Mouse (Mus musculus): ENCODE measurements around the gene Stac2.

Gene Stac2

GRCm38 (mm10) chr11:98021565-98022252, 31.6 kb downstream of the Stac2 start:
- no peak for DNase-seq (ENCODE audit: low read depth, low spot score)

GRCm38 (mm10) chr11:98021118-98021517, 32.1 kb downstream of the Stac2 start:
- no peak for DNase-seq (ENCODE audit: low read depth, low spot score)

GRCm38 (mm10) chr11:98020710-98021109, 32.6 kb downstream of the Stac2 start:
- DNase-seq (ENCODE audit: low read depth, low spot score), result no peak

GRCm38 (mm10) chr11:98019883-98020610, 33.2 kb downstream of the Stac2 start:
- DNase-seq (ENCODE audit: low read depth, low spot score), result no peak

- no peak for DNase-seq (ENCODE audit: low read depth, low spot score)
Measured at GRCm38 (mm10) chr11:98018858-98019641, 34.2 kb downstream of the Stac2 start.

- DNase-seq (ENCODE audit: low read depth, low spot score), result peak; percentile 81
Measured at GRCm38 (mm10) chr11:98018222-98018621, 35.0 kb downstream of the Stac2 start.

GRCm38 (mm10) chr11:98016824-98017223, 36.4 kb downstream of the Stac2 start:
- peak; percentile 92 for DNase-seq (ENCODE audit: low read depth, low spot score)

- DNase-seq (ENCODE audit: low read depth, low spot score), result no peak
Measured at GRCm38 (mm10) chr11:98016177-98016576, 37.1 kb downstream of the Stac2 start.

GRCm38 (mm10) chr11:98012831-98013230, 40.4 kb downstream of the Stac2 start:
- DNase-seq (ENCODE audit: low read depth, low spot score), result no peak

GRCm38 (mm10) chr11:98011716-98012115, 41.5 kb downstream of the Stac2 start:
- DNase-seq (ENCODE audit: low read depth, low spot score), result no peak

GRCm38 (mm10) chr11:98008087-98008486, 45.2 kb downstream of the Stac2 start:
- DNase-seq (ENCODE audit: low read depth, low spot score), result no peak

- peak; percentile 78 for DNase-seq (ENCODE audit: low read depth, low spot score)
Measured at GRCm38 (mm10) chr11:98005686-98006085, 47.6 kb downstream of the Stac2 start.

GRCm38 (mm10) chr11:98005076-98005475, 48.2 kb downstream of the Stac2 start:
- DNase-seq (ENCODE audit: low read depth, low spot score), result peak; percentile 70

- no peak for DNase-seq (ENCODE audit: low read depth, low spot score)
Measured at GRCm38 (mm10) chr11:98004161-98004560, 49.1 kb downstream of the Stac2 start.

GRCm38 (mm10) chr11:98003171-98003671, 50.0 kb downstream of the Stac2 start:
- no peak for DNase-seq (ENCODE audit: low read depth, low spot score)

- no peak for DNase-seq (ENCODE audit: low read depth, low spot score)
Measured at GRCm38 (mm10) chr11:98002627-98003026, 50.6 kb downstream of the Stac2 start.

GRCm38 (mm10) chr11:98001986-98002385, 51.3 kb downstream of the Stac2 start:
- no peak for DNase-seq (ENCODE audit: low read depth, low spot score)

- DNase-seq (ENCODE audit: low read depth, low spot score), result no peak
Measured at GRCm38 (mm10) chr11:98001351-98001824, 51.9 kb downstream of the Stac2 start.

- DNase-seq (ENCODE audit: low read depth, low spot score), result no peak
Measured at GRCm38 (mm10) chr11:98000378-98001140, 52.7 kb downstream of the Stac2 start.

GRCm38 (mm10) chr11:97999748-98000147, 53.5 kb downstream of the Stac2 start:
- DNase-seq (ENCODE audit: low read depth, low spot score), result no peak
